8 mouse cellular contexts compared by ENCODE assay signal in genomic region chr19:23134441-23135301, GRCm38 (mm10). TPM values are rescaled to one million over a fixed set of nuclear protein-coding genes. Genes with fewer than 3 reads are reported as not detected.
DNase-seq lines count a peak whose midpoint lies in the region; ATAC-seq and TF ChIP-seq lines count a peak whose summit lies in the region.

No protein-coding gene starts in this region.

- WGBS in forebrain, embryonic 16.5 days: 1% methylated on average over 43 of the region's 47 CpGs
- under 1% methylated on average over 47 of the region's 47 CpGs for WGBS in lung, embryonic 15.5 days

- H3K9me3 ChIP-seq in ES-Bruce4 (replicated peaks; ENCODE audit: control insufficient read depth, insufficient read depth, low read length, poor library complexity, severe bottlenecking): no peaks in the 10 kb centered on the region
- no peaks in the 10 kb centered on the region for H3K9me3 ChIP-seq in forebrain, embryonic 16.5 days (ENCODE audit: control insufficient read depth, low read length)
- no peaks in the 10 kb centered on the region for H3K9me3 ChIP-seq in lung, embryonic 15.5 days

- TF ChIP-seq POLR2A in ES-Bruce4 (IDR thresholded peaks at IDR 0.05; ENCODE audit: insufficient read depth, low read length): no peak

- peak; percentile 92 for DNase-seq in cerebellum, adult 11-12 months
- peak; percentile 98 for DNase-seq in heart, postnatal 25 days (ENCODE audit: low spot score)
- DNase-seq in layer of hippocampus, adult 8-10 months (ENCODE audit: low spot score in 2 of 2): peak; percentile 74 to 80
- peak; percentile 89 for DNase-seq in testis, postnatal 14 days (ENCODE audit: low spot score)

- peak overlapping the region; percentile 69 for H3K4me3 ChIP-seq in ES-Bruce4 (ENCODE audit: low read depth, low read length)
- peak overlapping the region; percentile 44 for H3K4me3 ChIP-seq in forebrain, embryonic 16.5 days (replicated peaks; ENCODE audit: low read length)
- peak overlapping the region; percentile 38 for H3K4me3 ChIP-seq in lung, embryonic 15.5 days

- peak overlapping the region; percentile 99 for H3K4me2 ChIP-seq in forebrain, embryonic 16.5 days (ENCODE audit: low read length)
- peak overlapping the region; percentile 94 for H3K4me2 ChIP-seq in lung, embryonic 15.5 days

- no peaks in the 10 kb centered on the region for H3K36me3 ChIP-seq in ES-Bruce4 (ENCODE audit: control insufficient read depth, insufficient read depth, low read length, poor library complexity, severe bottlenecking)
- H3K36me3 ChIP-seq in forebrain, embryonic 16.5 days (ENCODE audit: control insufficient read depth, insufficient read depth): no peaks in the 10 kb centered on the region
- H3K36me3 ChIP-seq in lung, embryonic 15.5 days: no peaks in the 10 kb centered on the region

- H3K27ac ChIP-seq in ES-Bruce4 (ENCODE audit: insufficient read depth, low read length): peak overlapping the region; percentile 99
- no peak overlapping the region for H3K27ac ChIP-seq in forebrain, embryonic 16.5 days (ENCODE audit: low read length)
- peak overlapping the region; percentile 73; the same call in 1 of the 2 replicates for H3K27ac ChIP-seq in lung, embryonic 15.5 days

- no peaks in the 10 kb centered on the region for H3K27me3 ChIP-seq in ES-Bruce4 (ENCODE audit: control insufficient read depth, insufficient read depth, low read length, poor library complexity, severe bottlenecking)
- peaks cover 23% of the 10 kb centered on the region for H3K27me3 ChIP-seq in forebrain, embryonic 16.5 days (replicated peaks; ENCODE audit: control insufficient read depth, insufficient read depth, low read length)
- H3K27me3 ChIP-seq in lung, embryonic 15.5 days: peaks cover 46% of the 10 kb centered on the region

- peak; percentile 56; the same call in 1 of the 2 replicates for TF ChIP-seq EP300 in ES-Bruce4 (IDR thresholded peaks at IDR 0.05; ENCODE audit: insufficient read depth, low read depth, low read length)

- peaks cover 6% of the 10 kb centered on the region for H3K4me1 ChIP-seq in ES-Bruce4 (ENCODE audit: control insufficient read depth, insufficient read depth, low read length)
- H3K4me1 ChIP-seq in forebrain, embryonic 16.5 days (replicated peaks; ENCODE audit: control insufficient read depth, insufficient read depth, low read length): peaks cover 31% of the 10 kb centered on the region
- H3K4me1 ChIP-seq in lung, embryonic 15.5 days: peaks cover 27% of the 10 kb centered on the region

- ATAC-seq in forebrain, embryonic 16.5 days: peak; percentile 17
- peak; percentile 71 for ATAC-seq in lung, embryonic 15.5 days (ENCODE audit: borderline replicate concordance, extremely low read depth, low FRiP score, low TSS enrichment)
- peak; percentile 2; the same call in 1 of the 2 replicates for ATAC-seq in neutrophil, adult 5-6 weeks (ENCODE audit: extremely low read depth, insufficient number of reproducible peaks, low FRiP score, poor library complexity, severe bottlenecking)

- intact Hi-C loops in heart, postnatal 25 days (cut with DNase I): loop anchor here (1.0 to 5.0 kb wide), 5 partner anchors 47 to 218 kb away; no protein-coding TSS in a partner anchor

- no peak for TF ChIP-seq CTCF in ES-Bruce4 (IDR thresholded peaks at IDR 0.05; ENCODE audit: low read depth, low read length)

- peak overlapping the region; percentile 77 for H3K9ac ChIP-seq in ES-Bruce4 (ENCODE audit: low read depth, poor library complexity, severe bottlenecking)
- H3K9ac ChIP-seq in forebrain, embryonic 16.5 days (replicated peaks; ENCODE audit: low read depth, low read length): peak overlapping the region; percentile 48
- peak overlapping the region; percentile 31; the same call in 1 of the 2 replicates for H3K9ac ChIP-seq in lung, embryonic 15.5 days

RNA-seq across cellular contexts. Expression of gene Klf9, which starts 6.4 kb away (rescaled TPM):
- 73.8 and 77.1 TPM in 2 replicates for polyA plus RNA-seq in ES-Bruce4 (2011; ENCODE audit: insufficient read depth, insufficient read length, low read depth, missing spikeins)
- polyA plus RNA-seq in forebrain, embryonic 16.5 days (2015; fragmentation: Nextera tagmentation; extraction: Ambion mirVana): 2.2 and 2.6 TPM in 2 replicates
- total RNA-seq in heart, postnatal 25 days (2021): 100 to 1,000 TPM; 101 to 130 TPM
- 100 to 1,000 TPM; 136 to 156 (median 140) TPM for total RNA-seq in layer of hippocampus, adult 8-10 months (2022)
- 5.6 and 6.1 TPM in 2 replicates for polyA plus RNA-seq in lung, embryonic 15.5 days (2015; fragmentation: Nextera tagmentation; extraction: Ambion mirVana)
- 3.0 and 4.9 TPM in 2 replicates for total RNA-seq in neutrophil, adult 5-6 weeks (2017)

Comparison
In these comparisons a context has a peak if more than half of its experiments do, and no peak if none do; other contexts are left out.
1. ATAC-seq: peak in every context shown above with its lines; median percentile 71 in lung, embryonic 15.5 days; 17 in forebrain, embryonic 16.5 days; 2 in neutrophil, adult 5-6 weeks.
2. RNA of gene Klf9, which starts 6.4 kb away (total RNA-seq): 136 to 156 TPM in layer of hippocampus, adult 8-10 months and 101 to 130 TPM in heart, postnatal 25 days; 3.0 to 4.9 TPM in neutrophil, adult 5-6 weeks; every median in the first group is over 10 times any median in the second.
3. Peak in every context shown above with its lines, with median percentiles within 50 percentile points of each other: H3K4me3 ChIP-seq, H3K9ac ChIP-seq and DNase-seq.